Mouse (Mus musculus) duodenum, adult 2 months (tissue): ENCODE data around the gene Pygl. TPM values are rescaled to one million over a fixed set of nuclear protein-coding genes. Genes with fewer than 3 reads are reported as not detected.

ENCODE experiments used
- polyA plus RNA-seq: library from polyadenylated mRNA; depleted of rRNA; stranded (reverse); fragments of >200 nt; gene quantifications from 2 replicates; pipeline ENCODE4 v1.2.3, GENCODE M21; 2012; ENCODE audit warnings: low replicate concordance; rRNA removed

Pygl gene
- 2.3 and 3.3 TPM in 2 replicates for polyA plus RNA-seq

DNA sequence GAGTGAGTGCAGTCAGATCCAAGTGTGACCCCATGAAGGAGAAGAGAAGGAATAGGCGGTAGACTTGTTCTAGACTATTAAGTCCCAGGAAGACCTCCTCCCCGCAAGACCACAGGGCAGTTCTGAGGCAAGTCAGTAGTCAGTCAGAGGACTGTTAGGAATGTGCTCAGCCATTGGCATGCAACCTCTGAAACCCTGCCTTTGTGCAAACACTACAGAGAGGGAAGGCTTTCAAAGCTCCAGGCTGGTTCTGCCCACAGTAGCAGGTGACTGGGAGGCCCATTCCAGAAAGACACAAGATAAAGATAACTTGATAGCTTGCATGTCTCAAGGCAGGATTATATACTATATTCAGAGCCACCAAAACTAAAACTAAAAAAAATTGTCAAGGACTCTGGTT lies at the start of gene Pygl:
Gene Pygl, minus strand, starts transcription at position 195 of the 400 bp plus-strand sequence.

DNA sequence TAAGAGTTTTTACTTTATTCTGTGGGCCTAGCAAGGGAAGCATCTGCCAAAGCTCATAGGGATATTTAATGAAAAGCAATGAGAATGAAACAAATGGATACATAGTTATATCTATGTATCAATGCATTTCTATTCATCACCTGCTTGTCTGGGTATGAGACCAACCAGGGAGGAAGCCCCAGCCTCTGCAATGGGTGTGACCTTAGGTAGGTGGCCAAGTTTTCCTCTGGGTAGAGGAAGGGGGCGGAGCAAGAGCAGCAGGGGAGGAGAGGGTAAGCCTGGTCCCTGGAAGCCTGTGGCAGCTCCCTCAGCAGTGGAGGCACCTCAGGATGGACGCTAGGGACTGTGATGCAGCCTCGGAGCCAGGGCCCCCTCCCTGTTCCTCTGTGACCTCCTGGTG lies 77.4 kb downstream of the Pygl start, which contains the start of gene Abhd12b:
Gene Abhd12b, plus strand, starts transcription at position 301 of the 400 bp plus-strand sequence.

Other genes starting within 250 kb of the Pygl start
- 1.7 and 2.1 TPM in 2 replicates for gene Sav1, start 244.5 kb downstream of the Pygl start, polyA plus RNA-seq
- gene Nin, start 117.8 kb downstream of the Pygl start, polyA plus RNA-seq, result 1.2 and 2.1 TPM in 2 replicates
- gene Abhd12b, start 77.3 kb downstream of the Pygl start, polyA plus RNA-seq, result not detected in 2 replicates
- gene Trim9, start 116.1 kb upstream of the Pygl start, polyA plus RNA-seq, result 0.23 and 0.37 TPM in 2 replicates
- gene Tmx1, start 221.6 kb upstream of the Pygl start, polyA plus RNA-seq, result 1.9 and 2.0 TPM in 2 replicates